ENCODE assay signal across 8 mouse cellular contexts in genomic region chr19:26603296-26603860, GRCm38 (mm10). TPM values are rescaled to one million over a fixed set of nuclear protein-coding genes. Genes with fewer than 3 reads are reported as not detected.
A peak's percentile ranks its signal among the peaks of the same experiment; 100 is the strongest.
DNase-seq lines count a peak whose midpoint lies in the region; ATAC-seq and TF ChIP-seq lines count a peak whose summit lies in the region.

No protein-coding gene starts in this region.

- no peak for TF ChIP-seq CTCF in left cerebral cortex, adult 2 months (IDR thresholded peaks at IDR 0.05)
- no peak for TF ChIP-seq CTCF in midbrain, postnatal 0 days (IDR thresholded peaks at IDR 0.05)

- H3K4me2 ChIP-seq in intestine, embryonic 15.5 days (replicated peaks): peak overlapping the region; percentile 99; the same call in 1 of the 2 replicates
- H3K4me2 ChIP-seq in midbrain, postnatal 0 days (ENCODE audit: low read depth, low read length, poor library complexity, severe bottlenecking): peak overlapping the region; percentile 97; the same call in 1 of the 2 replicates

- intact Hi-C loops in left cerebral cortex, adult 2 months (cut with DNase I): loop anchor here (5.0 kb wide), 2 partner anchors 71 to 136 kb away; no protein-coding TSS in a partner anchor
- intact Hi-C loops in left cerebral cortex, postnatal 14 days (cut with DNase I): loop anchor here (10.0 kb wide), 1 partner anchor 139 kb away; no protein-coding TSS in a partner anchor

- H3K27ac ChIP-seq in left cerebral cortex, adult 2 months: peak overlapping the region; percentile 85; the same call in 1 of the 2 replicates
- no peak overlapping the region for H3K27ac ChIP-seq in intestine, embryonic 15.5 days
- no peak overlapping the region for H3K27ac ChIP-seq in midbrain, postnatal 0 days (ENCODE audit: low read depth, low read length)

- H3K36me3 ChIP-seq in intestine, embryonic 15.5 days: no peaks in the 10 kb centered on the region
- H3K36me3 ChIP-seq in midbrain, postnatal 0 days (ENCODE audit: insufficient read depth, low read length): no peaks in the 10 kb centered on the region

- peak; percentile 29 for DNase-seq in cerebellum, adult 11-12 months
- DNase-seq in cerebellum, adult 11 months: no peak
- no peak for DNase-seq in left cerebral cortex, adult 2 months (ENCODE audit: extremely low spot score in 1 of 2, low spot score in 2 of 2)
- no peak for DNase-seq in left cerebral cortex, postnatal 14 days (ENCODE audit: low spot score in 2 of 2)
- no peak for DNase-seq in midbrain, postnatal 0 days (ENCODE audit: low spot score)
- no peak for DNase-seq in testis, postnatal 10 days (ENCODE audit: low spot score)
- DNase-seq in spleen, postnatal 10 days (ENCODE audit: low spot score in 2 of 2): no peak

- peaks cover 2% of the 10 kb centered on the region; the same call in 1 of the 2 replicates for H3K4me1 ChIP-seq in intestine, embryonic 15.5 days (replicated peaks)
- H3K4me1 ChIP-seq in midbrain, postnatal 0 days (ENCODE audit: insufficient read depth, low read length): peaks cover 5% of the 10 kb centered on the region; the same call in 1 of the 2 replicates

- WGBS in intestine, embryonic 15.5 days: 52% methylated on average over 2 of the region's 2 CpGs
- WGBS in midbrain, postnatal 0 days: 59% methylated on average over 2 of the region's 2 CpGs

- no peaks in the 10 kb centered on the region for H3K27me3 ChIP-seq in intestine, embryonic 15.5 days (replicated peaks)
- no peaks in the 10 kb centered on the region for H3K27me3 ChIP-seq in midbrain, postnatal 0 days (ENCODE audit: insufficient read depth, low read length)

- H3K4me3 ChIP-seq in left cerebral cortex, adult 2 months: peak overlapping the region; percentile 96; the same call in 1 of the 2 replicates
- H3K4me3 ChIP-seq in intestine, embryonic 15.5 days (replicated peaks): no peak overlapping the region
- no peak overlapping the region for H3K4me3 ChIP-seq in midbrain, postnatal 0 days (ENCODE audit: low read depth, low read length)

- H3K9me3 ChIP-seq in intestine, embryonic 15.5 days: no peaks in the 10 kb centered on the region
- H3K9me3 ChIP-seq in midbrain, postnatal 0 days (ENCODE audit: low read length): no peaks in the 10 kb centered on the region

- no peak for ATAC-seq in intestine, embryonic 15.5 days
- ATAC-seq in midbrain, postnatal 0 days (ENCODE audit: low FRiP score): no peak

- no peak overlapping the region for H3K9ac ChIP-seq in intestine, embryonic 15.5 days
- H3K9ac ChIP-seq in midbrain, postnatal 0 days (replicated peaks; ENCODE audit: low read length, poor library complexity, severe bottlenecking): no peak overlapping the region

RNA-seq across cellular contexts. Expression of gene Smarca2, which starts 1.5 kb away (rescaled TPM):
- total RNA-seq in left cerebral cortex, adult 2 months (2021): 100 to 1,000 TPM; 280 to 296 TPM
- 100 to 1,000 TPM; 211 to 240 TPM for total RNA-seq in left cerebral cortex, postnatal 14 days (2021)
- polyA plus RNA-seq in intestine, embryonic 15.5 days (2015; fragmentation: Nextera tagmentation; extraction: Ambion mirVana): 36.3 and 38.1 TPM in 2 replicates
- total RNA-seq in midbrain, postnatal 0 days (2014; rRNA removed): 138 and 139 TPM in 2 replicates
- polyA plus RNA-seq in midbrain, postnatal 0 days (2015; fragmentation: Nextera tagmentation; extraction: Ambion mirVana): 131 and 146 TPM in 2 replicates
